Mouse (Mus musculus) layer of hippocampus, adult 18-20 months (tissue): ENCODE data around the gene Fbf1. TPM values are rescaled to one million over a fixed set of nuclear protein-coding genes. Genes with fewer than 3 reads are reported as not detected.
"Not testable (repeated sequence)": the region's sequence is repeated elsewhere in the genome, so short reads cannot be mapped to it uniquely, and the experiment has no call there.

Source experiments
- DNase-seq, 2 experiments: peaks; one replicate each; pipeline ENCODE4 v3.0.0; 2022; ENCODE audit warnings: low spot score in 2 of 2
- total RNA-seq, 2 experiments: library from RNA; stranded (reverse); gene quantifications; 2 replicates each; pipeline ENCODE4 v1.2.3; 2021

Fbf1 gene
- total RNA-seq, 2 experiments from 2014 or later, result 82.3 to 83.6 TPM

DNA sequence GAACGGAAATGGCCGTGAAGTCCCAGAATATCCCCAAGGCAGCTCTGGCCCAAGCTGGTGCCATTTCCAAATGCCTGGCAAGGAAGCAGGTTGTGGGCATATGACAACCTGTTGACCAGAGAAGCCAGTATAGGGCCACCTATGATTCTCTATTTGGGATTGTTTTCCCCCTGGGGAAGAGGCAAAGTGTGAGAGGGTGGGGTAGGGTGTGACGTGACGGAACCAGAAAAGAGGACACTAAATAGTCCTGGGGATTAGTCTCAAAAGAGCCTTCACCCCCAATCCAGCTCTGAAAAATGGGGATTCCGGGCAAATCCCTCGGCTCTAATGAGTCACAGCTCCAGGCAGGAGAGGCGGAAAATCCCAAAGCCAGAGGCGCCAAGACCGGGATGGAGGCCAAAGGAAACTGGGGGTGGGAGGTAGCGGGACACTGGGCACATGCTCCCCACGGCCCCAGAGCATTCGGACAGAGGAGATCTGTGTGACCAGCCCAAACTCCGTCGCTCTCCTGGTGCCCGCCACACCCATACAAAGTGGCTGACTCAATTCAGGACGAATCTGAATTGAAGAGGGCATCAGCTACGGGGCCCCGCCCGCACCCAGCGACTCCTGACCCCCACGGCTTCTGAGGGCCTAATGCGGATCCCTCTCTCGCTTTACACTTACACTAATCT lies 59.4 kb downstream of the Fbf1 start:
- DNase-seq, result no peak

DNA sequence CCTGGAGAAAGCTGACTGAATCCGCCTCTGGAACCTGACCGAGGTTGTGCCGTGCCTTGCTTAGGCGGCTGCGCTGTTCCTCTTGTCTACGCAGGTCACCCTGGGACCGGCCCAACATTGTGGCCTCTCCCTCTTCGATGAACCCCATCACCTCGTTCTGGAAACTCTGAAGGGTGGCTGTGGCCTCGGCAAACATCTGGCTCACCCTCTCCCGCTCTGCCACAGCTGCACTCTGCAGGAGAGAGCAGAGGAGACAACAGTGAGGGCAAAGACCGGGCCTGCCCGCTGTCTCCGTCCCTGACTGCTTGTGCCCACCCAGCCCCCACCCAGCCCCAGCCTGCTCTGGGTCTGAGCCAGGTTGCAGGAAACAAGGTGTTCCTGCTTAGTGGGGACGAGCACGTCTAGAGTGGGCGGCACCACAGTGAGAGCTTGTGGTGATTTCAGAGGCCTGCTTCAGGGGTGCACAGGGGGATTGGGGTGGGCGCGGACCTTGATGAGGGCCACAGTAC lies 60.1 kb downstream of the Fbf1 start:
- DNase-seq, result no peak

DNA sequence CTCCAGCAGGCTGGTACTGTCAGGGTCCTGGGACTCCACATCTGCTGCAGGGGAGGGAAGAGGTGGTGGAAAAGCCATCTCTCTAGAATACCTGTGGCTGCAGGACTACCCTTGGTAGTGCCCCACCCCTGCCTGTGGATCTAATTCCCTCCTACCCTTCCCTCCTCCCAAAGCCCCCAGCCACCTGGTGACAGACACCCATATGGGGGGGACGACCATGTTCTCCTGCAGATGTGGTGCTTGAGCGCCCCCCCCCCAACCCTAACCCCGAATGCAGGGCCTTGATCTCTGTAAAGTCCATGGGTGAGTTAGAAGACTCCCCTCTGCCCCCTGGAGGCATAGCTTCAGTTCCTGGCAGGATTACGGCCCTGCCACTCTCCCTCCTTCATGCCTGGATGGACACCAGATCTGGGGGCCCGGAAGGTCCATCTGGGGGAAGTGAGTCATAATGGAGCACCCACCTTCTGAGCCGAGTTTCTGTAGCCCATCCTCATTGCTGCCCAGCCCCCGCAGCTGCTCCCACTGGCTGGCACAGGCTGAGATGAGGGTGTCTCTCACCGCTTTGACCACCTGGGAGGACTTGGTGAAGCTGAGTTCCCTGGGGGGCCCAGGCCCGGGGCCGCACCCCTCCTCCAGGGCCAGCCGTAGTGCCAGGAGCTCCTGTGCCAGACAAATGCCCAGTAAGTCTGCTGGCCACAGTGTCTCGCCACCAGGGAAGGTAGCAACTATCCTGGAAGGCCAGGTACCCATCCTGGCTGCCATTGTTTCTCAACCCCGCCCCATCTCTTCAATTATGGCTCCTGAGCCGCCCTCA lies 60.8 kb downstream of the Fbf1 start:
- no peak for DNase-seq

- no peak for DNase-seq
Observed at GRCm38 (mm10) chr11:116106154-116106962, 61.6 kb downstream of the Fbf1 start.

DNA sequence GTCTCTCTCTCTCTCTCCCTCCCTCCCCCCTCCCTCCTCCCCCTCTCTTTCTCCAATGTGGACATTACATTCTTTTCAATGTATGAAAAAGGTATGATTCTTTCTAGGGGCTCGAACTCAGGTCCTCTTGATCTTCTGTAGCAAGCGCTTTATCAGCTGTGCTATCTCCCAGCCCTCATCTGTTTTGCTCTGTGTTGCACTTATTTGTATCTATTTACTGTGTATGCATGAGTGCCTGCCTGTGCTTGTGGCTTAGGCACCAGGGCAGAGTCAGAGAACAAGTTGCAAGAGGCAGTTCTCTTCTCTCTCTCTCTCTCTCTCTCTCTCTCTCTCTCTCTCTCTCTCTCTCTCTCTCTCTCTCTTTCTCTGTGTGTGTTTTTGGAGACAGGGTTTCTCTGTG lies 62.9 kb downstream of the Fbf1 start:
- no peak for DNase-seq

- DNase-seq, result no peak
Observed at GRCm38 (mm10) chr11:116104006-116104646, 63.8 kb downstream of the Fbf1 start.

DNA sequence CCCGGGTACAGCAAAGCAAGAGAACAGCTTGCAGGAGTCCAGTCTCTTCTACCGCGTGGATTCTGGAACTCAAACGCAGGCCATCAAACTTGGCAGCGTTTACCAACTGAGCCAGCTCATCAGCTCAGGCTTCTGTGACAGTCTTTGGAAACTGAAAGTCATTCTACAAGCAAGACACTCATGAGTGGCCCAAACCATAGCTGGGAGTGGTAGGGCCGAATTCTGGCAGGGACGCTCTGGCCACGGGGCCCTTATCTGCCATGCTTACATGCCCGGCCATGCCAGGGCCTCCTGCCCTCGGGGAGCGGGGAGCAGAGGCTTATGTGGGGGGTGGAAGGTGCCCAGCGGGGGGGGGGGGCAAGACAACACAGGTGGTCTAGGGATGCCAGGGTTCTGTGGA lies 64.4 kb downstream of the Fbf1 start:
- DNase-seq, result no peak

DNA sequence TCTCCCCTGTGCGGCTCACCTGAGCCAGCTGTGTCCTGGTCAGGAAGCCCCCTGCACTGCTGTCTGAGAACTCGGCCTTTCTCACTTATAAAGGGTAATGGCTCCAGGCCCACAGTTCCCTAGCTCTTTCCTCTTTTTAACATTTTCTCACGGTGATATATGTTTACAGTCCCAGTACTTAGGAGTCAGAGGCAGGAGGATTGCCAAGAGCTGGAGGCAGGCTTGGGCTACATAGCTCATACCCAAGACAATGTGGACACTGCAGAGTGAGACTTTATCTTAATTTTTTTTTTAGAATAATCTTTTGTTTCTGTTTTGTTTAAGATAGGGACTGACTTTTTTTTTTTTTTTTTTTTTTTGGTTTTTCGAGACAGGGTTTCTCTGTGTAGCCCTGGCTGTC lies 65.5 kb downstream of the Fbf1 start:
- no peak for DNase-seq

- no peak for DNase-seq
Observed at GRCm38 (mm10) chr11:116101931-116102381, 66.0 kb downstream of the Fbf1 start.

DNA sequence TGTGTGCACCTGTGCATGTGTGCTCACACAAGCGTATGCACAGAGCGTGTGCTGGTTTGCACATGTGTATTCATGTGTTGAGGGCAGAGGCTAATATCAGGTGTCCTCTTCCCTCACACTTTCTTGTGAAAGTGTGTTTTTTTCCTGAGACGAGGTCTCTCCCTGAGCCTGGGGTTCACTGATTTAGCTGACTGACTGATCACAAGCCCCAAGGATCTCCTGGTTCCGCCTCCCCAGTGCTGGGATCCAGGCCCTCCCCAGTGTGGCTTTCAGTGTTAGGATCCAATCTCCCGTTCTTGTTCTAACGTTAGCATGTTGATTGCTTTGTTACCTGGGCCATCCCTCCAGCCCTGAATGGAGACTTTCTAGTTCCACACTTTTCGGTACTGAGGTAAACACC lies 67.1 kb downstream of the Fbf1 start:
- DNase-seq, result no peak

GRCm38 (mm10) chr11:116100385-116100784 lies 67.6 kb downstream of the Fbf1 start:
- no peak for DNase-seq

GRCm38 (mm10) chr11:116099462-116099861 lies 68.5 kb downstream of the Fbf1 start:
- DNase-seq, result no peak

DNA sequence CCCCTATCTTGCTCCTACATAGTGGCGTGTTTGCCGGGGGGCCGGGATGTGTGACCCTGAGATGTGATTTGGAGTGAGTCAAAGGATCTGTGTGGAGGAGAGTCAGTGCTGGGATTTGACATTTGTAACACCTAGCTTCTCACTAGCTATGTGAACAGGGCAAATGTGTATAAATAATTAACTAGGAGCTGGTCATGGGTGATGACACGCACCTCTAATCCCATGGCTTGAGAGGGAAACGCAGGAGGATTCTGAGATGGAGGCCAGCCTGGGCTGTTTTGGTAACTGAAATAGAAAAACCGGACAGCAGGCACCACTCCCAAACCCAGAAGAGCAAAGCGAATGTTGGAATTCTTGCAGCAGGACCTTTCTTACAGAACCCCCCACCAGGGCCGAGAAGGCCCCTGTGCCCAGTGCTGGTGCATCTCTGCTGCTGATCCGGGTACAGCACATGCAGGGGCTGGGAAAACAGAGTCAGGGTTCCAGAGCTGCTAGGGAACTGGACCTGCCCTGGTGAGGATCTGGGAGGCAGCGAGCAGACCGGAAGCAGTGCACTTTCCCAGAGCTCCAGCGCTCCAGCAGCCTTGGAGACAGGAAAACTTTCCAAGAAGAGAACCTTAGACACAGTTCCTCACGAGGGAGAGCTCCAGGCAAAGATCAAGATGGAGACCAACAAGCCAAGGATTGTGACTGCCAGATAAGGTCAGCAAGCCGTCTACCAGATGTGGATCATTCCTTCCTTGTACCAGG lies 69.1 kb downstream of the Fbf1 start:
- no peak for DNase-seq

DNA sequence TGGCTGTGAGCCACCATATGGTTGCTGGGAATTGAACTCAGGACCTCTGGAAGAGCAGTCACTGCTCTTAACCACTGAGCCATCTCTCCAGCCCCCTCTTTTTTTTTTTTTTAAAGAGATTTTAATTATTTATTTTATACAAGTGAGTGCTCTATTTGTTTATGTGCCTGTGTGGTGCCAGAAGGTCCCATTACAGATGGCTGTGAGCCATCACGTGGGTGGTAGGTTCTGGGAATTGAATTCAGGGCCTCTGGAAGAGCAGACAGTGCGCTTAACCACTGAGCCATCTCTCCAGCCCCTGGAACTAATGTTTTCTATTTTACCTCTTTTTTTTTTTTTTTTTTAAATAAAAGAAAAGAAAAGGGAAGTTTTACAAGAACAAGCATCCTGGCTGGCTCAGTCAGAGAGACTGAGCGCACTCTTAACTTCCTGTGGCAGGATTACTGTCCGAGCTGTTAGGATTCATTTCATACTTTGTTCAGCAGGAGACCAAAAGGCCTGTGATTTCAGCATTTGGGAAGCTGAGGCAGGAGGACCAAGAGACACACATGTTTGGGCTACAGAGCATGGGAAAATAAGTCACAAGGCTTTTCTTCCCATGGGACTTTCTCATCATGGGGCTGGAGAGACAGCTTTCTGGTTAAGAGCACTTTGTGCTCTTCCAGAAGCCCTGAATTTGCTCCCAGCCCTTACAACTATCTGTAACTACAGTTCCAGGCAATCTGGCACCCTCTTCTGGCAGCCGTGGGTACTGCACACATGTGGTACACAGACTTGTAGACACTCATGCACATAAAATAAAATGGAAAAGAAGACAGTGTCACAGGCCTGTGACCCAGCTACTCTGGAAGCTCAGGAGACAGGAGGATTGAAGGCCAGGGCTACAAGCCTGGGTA lies 71.5 kb downstream of the Fbf1 start:
- no peak for DNase-seq

GRCm38 (mm10) chr11:116095573-116095972 lies 72.4 kb downstream of the Fbf1 start:
- DNase-seq, result no peak

DNA sequence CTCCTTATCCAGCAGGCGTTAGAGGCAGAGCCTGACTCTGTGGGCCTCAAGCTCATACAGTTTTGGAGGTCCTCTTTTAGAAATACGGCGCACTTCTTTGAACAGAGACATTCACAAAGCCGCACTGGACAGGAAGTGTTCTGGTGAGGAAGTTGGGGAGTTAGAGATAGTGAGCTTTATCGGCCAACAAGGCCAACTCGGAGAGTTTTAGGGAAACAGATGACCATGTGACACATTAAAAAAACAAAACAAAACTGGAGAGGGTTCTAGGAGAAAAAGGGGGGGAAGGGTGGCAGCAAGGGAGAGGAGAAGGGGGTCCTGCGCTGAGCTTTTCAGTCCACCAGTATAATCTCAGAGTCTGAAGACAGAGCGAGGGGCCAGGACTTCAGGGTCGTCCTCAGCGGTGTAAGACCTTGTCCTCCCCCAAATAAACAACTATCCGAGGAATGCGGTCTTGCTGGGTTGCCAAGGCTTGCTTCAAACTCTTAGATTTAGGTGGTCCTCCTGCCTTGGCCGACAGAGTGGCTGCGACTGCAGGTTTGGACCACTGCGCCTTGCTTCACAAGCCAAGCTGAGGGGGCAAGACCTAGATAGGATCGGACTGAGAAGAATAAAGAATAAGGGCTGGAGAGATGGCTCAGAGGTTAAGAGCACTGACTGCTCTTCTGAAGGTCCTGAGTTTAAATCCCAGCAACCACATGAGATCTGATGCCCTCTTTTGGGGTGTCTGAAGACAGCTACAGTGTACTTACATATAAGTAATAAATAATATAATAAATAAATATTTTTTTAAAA lies 74.0 kb downstream of the Fbf1 start:
- no peak for DNase-seq

GRCm38 (mm10) chr11:116092959-116093358 lies 75.0 kb downstream of the Fbf1 start:
- DNase-seq, result not testable (repeated sequence)
